Mouse (Mus musculus): ENCODE results near the gene Fth1.
"Not testable (repeated sequence)": the region's sequence is repeated elsewhere in the genome, so short reads cannot be mapped to it uniquely, and the experiment has no call there.

Gene Fth1

GRCm38 (mm10) chr19:9980258-9980657 lies at the start of gene Fth1:
Gene Fth1, plus strand, starts transcription at chr19:9980598.
- no peak for DNase-seq (ENCODE audit: low spot score)

- not testable (repeated sequence) for DNase-seq (ENCODE audit: low spot score)
These were observed 49.2 kb upstream of the Fth1 start for GRCm38 (mm10) chr19:9931167-9931607.

GRCm38 (mm10) chr19:9933908-9934307 lies 46.5 kb upstream of the Fth1 start:
- no peak for DNase-seq (ENCODE audit: low spot score)

GRCm38 (mm10) chr19:9936579-9936978 lies 43.8 kb upstream of the Fth1 start:
- DNase-seq (ENCODE audit: low spot score): no peak

- DNase-seq (ENCODE audit: low spot score): no peak
These were observed 43.0 kb upstream of the Fth1 start for GRCm38 (mm10) chr19:9937428-9937827.

- no peak for DNase-seq (ENCODE audit: low spot score)
These were observed 42.1 kb upstream of the Fth1 start for GRCm38 (mm10) chr19:9938156-9938823.

- DNase-seq (ENCODE audit: low spot score): no peak
These were observed 41.5 kb upstream of the Fth1 start for GRCm38 (mm10) chr19:9938824-9939303.

- DNase-seq (ENCODE audit: low spot score): no peak
These were observed 40.6 kb upstream of the Fth1 start for GRCm38 (mm10) chr19:9939841-9940240.

GRCm38 (mm10) chr19:9940903-9941302 lies 39.5 kb upstream of the Fth1 start:
- DNase-seq (ENCODE audit: low spot score): no peak

GRCm38 (mm10) chr19:9941809-9942208 lies 38.6 kb upstream of the Fth1 start:
- no peak for DNase-seq (ENCODE audit: low spot score)

GRCm38 (mm10) chr19:9942539-9943533 lies 37.6 kb upstream of the Fth1 start:
- DNase-seq (ENCODE audit: low spot score): no peak

- no peak for DNase-seq (ENCODE audit: low spot score)
These were observed 34.4 kb upstream of the Fth1 start for GRCm38 (mm10) chr19:9945800-9946564.

- peak; percentile 17 for DNase-seq (ENCODE audit: low spot score)
These were observed 33.4 kb upstream of the Fth1 start for GRCm38 (mm10) chr19:9946986-9947385.

- DNase-seq (ENCODE audit: low spot score): no peak
These were observed 28.0 kb upstream of the Fth1 start for GRCm38 (mm10) chr19:9952390-9952789.

- no peak for DNase-seq (ENCODE audit: low spot score)
These were observed 27.5 kb upstream of the Fth1 start for GRCm38 (mm10) chr19:9952912-9953311.

GRCm38 (mm10) chr19:9954055-9954810 lies 26.2 kb upstream of the Fth1 start:
- peak; percentile 80 for DNase-seq (ENCODE audit: low spot score)

GRCm38 (mm10) chr19:9954811-9955202 lies 25.6 kb upstream of the Fth1 start:
- peak; percentile 27 for DNase-seq (ENCODE audit: low spot score)

GRCm38 (mm10) chr19:9955438-9955837 lies 25.0 kb upstream of the Fth1 start:
- DNase-seq (ENCODE audit: low spot score): no peak

GRCm38 (mm10) chr19:9956624-9957388 lies 23.6 kb upstream of the Fth1 start:
- DNase-seq (ENCODE audit: low spot score): no peak

- DNase-seq (ENCODE audit: low spot score): no peak
These were observed 22.4 kb upstream of the Fth1 start for GRCm38 (mm10) chr19:9957965-9958364.

- no peak for DNase-seq (ENCODE audit: low spot score)
These were observed 19.6 kb upstream of the Fth1 start for GRCm38 (mm10) chr19:9960769-9961168.

All from ovary, postnatal 14 days (tissue).